Mouse (Mus musculus) hindbrain, embryonic 11.5 days (tissue): ENCODE data around the gene Foxg1. TPM values are rescaled to one million over a fixed set of nuclear protein-coding genes. Genes with fewer than 3 reads are reported as not detected.

Experiments used
- ATAC-seq: fragments of 200-750 bp; cut with Nextera tagmentation; 2 replicates; pipeline ENCODE4 v1.8.0; 2017; ENCODE audit warnings: mild to moderate bottlenecking, moderate TSS enrichment, moderate library complexity; ENCODE audit not compliant: low FRiP score
- DNase-seq: peaks from one replicate; pipeline ENCODE4 v3.0.0-alpha.2; 2015; ENCODE audit warnings: low spot score
- H3K27ac ChIP-seq: fragments of 300-500 bp; sonication (generic); 2 replicates; pipeline ENCODE4 v1.5.1; 2014; ENCODE audit warnings: mild to moderate bottlenecking, low read depth, low read length
- H3K27me3 ChIP-seq: fragments of 300-500 bp; sonication (generic); 2 replicates; pipeline ENCODE4 v1.6.1; 2014; ENCODE audit warnings: mild to moderate bottlenecking, low read length, moderate library complexity, mixed read lengths; ENCODE audit not compliant: control insufficient read depth, insufficient read depth
- H3K36me3 ChIP-seq: fragments of 300-500 bp; sonication (generic); 2 replicates; pipeline ENCODE4 v1.6.1; 2014; ENCODE audit warnings: mild to moderate bottlenecking, low read length, moderate library complexity, mixed read lengths; ENCODE audit not compliant: control insufficient read depth, insufficient read depth
- H3K4me1 ChIP-seq: fragments of 300-500 bp; sonication (generic); replicated peaks from 2 replicates; pipeline ENCODE4 v1.6.1; 2014; ENCODE audit warnings: low read length, mixed read lengths; ENCODE audit not compliant: control insufficient read depth, insufficient read depth
- H3K4me2 ChIP-seq: fragments of 300-500 bp; sonication (generic); replicated peaks from 2 replicates; pipeline ENCODE4 v1.6.1; 2014; ENCODE audit warnings: mild to moderate bottlenecking, low read depth, low read length
- H3K4me3 ChIP-seq: fragments of 300-500 bp; sonication (generic); 2 replicates; pipeline ENCODE4 v1.5.1; 2014; ENCODE audit warnings: low read depth, low read length
- H3K9ac ChIP-seq: fragments of 300-500 bp; sonication (generic); 2 replicates; pipeline ENCODE4 v1.6.1; 2014; ENCODE audit warnings: low read depth, low read length
- H3K9me3 ChIP-seq: fragments of 300-500 bp; sonication (generic); 2 replicates; pipeline ENCODE4 v1.6.1; 2016; ENCODE audit warnings: low read length; ENCODE audit not compliant: control insufficient read depth
- WGBS: fragments of 180-500 bp; shearing (Covaris S2); extraction: QIAGEN DNeasy Blood & Tissue Kit; methylation state at CpG from one replicate; pipeline ENCODE4 v1.1.7; 2014; 5-methylcytosine and 5-hydroxymethylcytosine counted together
- polyA plus RNA-seq: library from polyadenylated mRNA; unstranded; fragments of >200 nt; fragmentation: Nextera tagmentation; extraction: Ambion mirVana; gene quantifications from 2 replicates; pipeline ENCODE4 v1.2.1, GENCODE M21; 2014

The Foxg1 gene
- polyA plus RNA-seq = 0.39 and 0.49 TPM in 2 replicates

DNA sequence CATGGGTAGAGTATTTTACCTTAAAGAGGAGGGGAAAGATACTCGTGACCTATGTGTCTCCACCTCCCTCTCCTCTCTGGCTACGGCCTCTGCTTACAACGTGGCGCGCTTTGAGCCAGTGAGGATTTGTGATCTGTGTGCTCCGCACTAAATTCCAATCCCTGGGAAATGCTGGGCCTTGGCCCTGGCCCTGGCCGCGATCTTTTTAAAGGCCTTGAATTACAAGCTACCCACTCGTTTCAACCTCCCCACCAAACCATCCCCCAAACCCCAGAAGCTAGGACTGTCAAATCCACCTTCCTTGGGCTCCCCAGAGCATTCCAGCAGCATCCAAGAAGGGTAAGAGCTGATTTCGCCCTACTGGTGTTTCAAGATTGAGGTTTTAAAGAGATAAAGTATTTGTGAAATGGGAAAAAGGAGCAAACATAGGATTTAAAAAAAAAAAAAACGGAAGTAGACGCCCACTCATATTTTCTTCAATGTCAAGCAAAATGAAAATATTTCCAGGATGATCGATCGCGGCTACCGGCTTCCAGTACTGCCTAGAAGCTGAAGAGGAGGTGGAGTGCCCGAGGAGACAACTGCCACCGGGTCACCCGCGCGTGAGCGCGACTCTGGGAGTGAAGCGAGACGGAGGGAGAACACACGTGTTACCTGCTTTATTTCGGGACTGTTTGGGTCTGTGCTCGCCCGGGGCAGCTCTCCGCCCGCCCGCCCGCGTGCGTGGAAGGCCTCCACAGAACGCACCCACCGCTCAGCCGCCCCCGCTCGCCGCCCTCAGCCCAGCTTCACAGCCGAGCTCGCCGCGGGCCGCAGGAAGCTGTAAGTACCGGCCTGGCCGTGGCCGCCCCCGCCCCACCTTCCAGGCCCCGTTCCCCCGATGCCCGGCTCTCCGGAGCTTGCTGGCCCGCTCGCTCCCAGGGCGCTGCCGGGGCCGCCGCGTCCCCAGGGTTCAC is at the start of gene Foxg1:
Gene Foxg1 (plus strand): TSS at position 96 of the 956 bp plus-strand sequence.
- WGBS = under 1% methylated on average over 53 of the region's 61 CpGs
- peaks cover 5% of the 10 kb centered on the region; the same call in 1 of the 2 replicates for H3K4me1 ChIP-seq
- H3K9ac ChIP-seq = no peak within 1 kb of the TSS
- DNase-seq (peak; percentile 69), ATAC-seq (peak; percentile 59)
- H3K27ac ChIP-seq = no peak within 1 kb of the TSS
- H3K36me3 ChIP-seq = no peaks in the 10 kb centered on the region
- H3K4me3 ChIP-seq = peak within 1 kb of the TSS; percentile 34
- peak within 1 kb of the TSS; percentile 45 for H3K4me2 ChIP-seq
- H3K9me3 ChIP-seq = no peaks in the 10 kb centered on the region
- peaks cover 82% of the 10 kb centered on the region for H3K27me3 ChIP-seq

DNA sequence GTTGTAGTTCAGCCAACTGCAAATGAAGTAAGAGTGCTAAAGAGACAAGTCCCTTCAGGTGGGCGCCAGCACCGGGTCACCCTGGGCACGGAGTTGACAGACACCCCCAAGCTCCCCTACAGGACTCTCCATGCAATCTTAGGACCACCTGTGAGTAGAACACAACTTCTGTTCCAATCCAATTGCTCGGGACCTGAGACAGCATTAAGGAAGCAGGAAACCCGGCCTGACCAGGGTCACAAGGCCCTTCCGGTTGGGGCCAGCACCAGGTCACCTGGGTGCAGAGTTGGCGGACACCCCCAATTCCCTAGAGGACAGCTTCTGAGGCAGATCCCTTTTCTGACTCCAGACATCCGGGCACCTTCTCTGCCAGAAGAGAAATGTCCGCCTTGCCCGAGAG is 32.8 kb upstream of the Foxg1 start:
- Histone ChIP-seq H3K36me3 (no peaks in the 10 kb centered on the region), H3K27ac (no peak overlapping the region), H3K4me1 (no peaks in the 10 kb centered on the region), H3K27me3 (no peaks in the 10 kb centered on the region), H3K4me3 (no peak overlapping the region), H3K9ac (no peak overlapping the region), H3K4me2 (no peak overlapping the region), H3K9me3 (no peaks in the 10 kb centered on the region)
- 85% methylated on average over 10 of the region's 10 CpGs for WGBS
- no peak for DNase-seq
- no peak for ATAC-seq

DNA sequence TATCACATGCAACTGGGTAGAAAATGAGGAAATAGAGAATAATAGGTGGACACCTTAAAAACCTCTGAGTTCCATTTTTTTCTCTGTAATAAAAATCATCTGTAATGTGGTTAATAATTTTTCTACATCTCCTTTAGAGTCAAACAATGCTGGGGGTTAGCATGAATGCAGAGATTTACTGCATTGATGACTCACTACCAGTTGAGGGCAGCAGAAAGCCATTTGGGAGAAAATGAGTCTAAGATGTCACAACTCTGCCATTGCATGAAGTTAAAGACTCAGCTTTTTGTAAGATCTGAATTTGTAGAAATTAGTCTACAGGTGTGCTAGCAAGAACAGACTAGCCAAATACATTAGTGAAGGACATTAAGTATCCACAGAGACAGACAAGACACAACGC is 13.5 kb upstream of the Foxg1 start:
- no peak for ATAC-seq
- DNase-seq = peak; percentile 32

DNA sequence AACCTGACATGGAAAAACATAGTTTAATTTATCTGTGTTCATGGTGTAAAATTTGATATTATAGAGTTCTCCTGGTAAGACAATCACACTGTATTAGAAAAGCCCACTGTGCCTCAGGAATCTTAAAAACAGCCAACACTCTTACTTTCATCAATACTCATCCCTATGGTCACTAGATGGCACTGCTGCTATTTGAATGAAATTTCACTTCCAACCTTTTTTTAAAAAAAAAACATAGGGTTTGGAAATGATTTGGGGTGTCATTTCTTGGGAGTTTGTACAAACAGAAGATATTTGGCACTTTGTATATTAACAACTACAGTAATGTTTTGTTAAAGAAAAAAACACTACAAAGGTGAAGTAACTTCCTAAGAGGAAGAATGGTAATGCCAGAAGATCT is 10.3 kb upstream of the Foxg1 start:
- Histone ChIP-seq H3K4me1 (no peaks in the 10 kb centered on the region; the same call in 1 of the 2 replicates), H3K36me3 (no peaks in the 10 kb centered on the region), H3K27ac (no peak overlapping the region), H3K27me3 (peaks cover 53% of the 10 kb centered on the region), H3K4me3 (no peak overlapping the region), H3K4me2 (no peak overlapping the region), H3K9ac (no peak overlapping the region), H3K9me3 (no peaks in the 10 kb centered on the region)
- DNase-seq = peak; percentile 54
- no peak for ATAC-seq

More for the DNA sequence above, 13.5 kb upstream of the Foxg1 start:
- Histone ChIP-seq H3K27ac (no peak overlapping the region), H3K4me3 (no peak overlapping the region), H3K4me2 (no peak overlapping the region), H3K4me1 (no peaks in the 10 kb centered on the region), H3K36me3 (no peaks in the 10 kb centered on the region), H3K9me3 (no peaks in the 10 kb centered on the region), H3K9ac (no peak overlapping the region), H3K27me3 (peaks cover 25% of the 10 kb centered on the region)
- 69% methylated on average over 1 of the region's 1 CpGs for WGBS

DNA sequence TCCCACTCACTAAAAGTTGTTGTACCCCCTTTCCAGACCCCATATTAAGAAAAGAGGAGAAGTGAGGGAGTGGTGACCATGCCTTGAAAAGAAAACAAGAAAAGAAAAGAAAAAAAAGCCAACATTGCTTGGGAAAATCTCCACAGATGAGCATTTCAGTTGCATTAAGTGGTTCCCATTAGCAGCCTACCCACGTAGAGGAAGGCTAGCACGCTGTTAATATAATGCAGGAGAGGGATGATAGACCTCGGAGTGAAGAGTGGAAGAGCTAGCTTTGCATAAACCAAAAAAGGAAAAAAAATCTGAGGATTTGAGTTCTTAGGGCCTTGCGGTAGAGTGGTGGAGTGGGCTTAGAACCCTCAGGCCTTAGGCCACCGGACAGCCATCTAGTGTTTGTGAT is 9.3 kb upstream of the Foxg1 start:
- peaks cover 63% of the 10 kb centered on the region for H3K27me3 ChIP-seq
- no peak overlapping the region for H3K4me3 ChIP-seq
- no peaks in the 10 kb centered on the region; the same call in 1 of the 2 replicates for H3K4me1 ChIP-seq
- no peaks in the 10 kb centered on the region for H3K9me3 ChIP-seq
- H3K27ac ChIP-seq = no peak overlapping the region
- ATAC-seq (no peak), DNase-seq (peak; percentile 19)
- H3K36me3 ChIP-seq = no peaks in the 10 kb centered on the region
- H3K9ac ChIP-seq = no peak overlapping the region
- no peak overlapping the region for H3K4me2 ChIP-seq
- WGBS = 4% methylated on average over 5 of the region's 5 CpGs

DNA sequence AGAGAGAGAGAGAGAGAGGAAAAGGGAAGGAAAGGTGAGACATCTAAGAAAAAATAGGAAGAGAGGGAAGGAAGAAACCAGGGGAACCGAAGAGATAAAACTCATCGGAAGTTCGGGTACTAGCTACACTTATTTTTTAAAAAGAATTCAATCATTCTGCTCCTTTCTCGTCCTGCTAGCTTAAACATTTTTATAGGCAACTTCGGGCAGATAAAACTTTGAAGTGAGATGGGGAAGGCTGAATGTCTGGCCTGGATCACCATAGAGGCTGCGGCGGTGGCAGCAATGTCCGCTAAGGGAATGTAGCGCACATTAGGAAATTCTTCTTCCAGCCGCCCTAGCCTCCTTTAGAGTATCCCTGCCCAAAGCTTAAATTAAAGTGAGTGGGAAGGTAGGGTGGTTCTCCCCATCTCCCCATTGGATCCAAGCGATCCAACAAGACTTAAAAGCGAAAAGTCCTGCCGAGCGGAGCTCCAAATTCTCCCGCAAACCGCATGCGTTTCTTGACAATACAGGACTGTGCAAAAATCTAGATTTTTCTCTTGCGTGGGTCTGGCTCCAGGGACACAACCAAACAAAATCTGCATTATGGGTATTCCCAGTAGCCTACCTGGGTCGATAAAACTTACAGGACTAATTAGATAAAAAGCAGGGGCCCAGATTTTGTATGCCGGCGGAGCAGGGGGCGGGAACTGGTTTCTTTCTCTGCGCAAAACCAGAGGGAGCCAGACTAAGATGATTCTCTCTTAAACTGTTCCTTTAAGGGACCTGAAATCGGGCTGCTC is 8.4 kb upstream of the Foxg1 start:
- H3K27ac ChIP-seq = no peak overlapping the region
- ATAC-seq (peak; percentile 12; the same call in 1 of the 2 replicates), DNase-seq (peak; percentile 63)
- H3K9me3 ChIP-seq = no peaks in the 10 kb centered on the region
- peaks cover 71% of the 10 kb centered on the region for H3K27me3 ChIP-seq
- no peak overlapping the region for H3K4me3 ChIP-seq
- H3K4me1 ChIP-seq = no peaks in the 10 kb centered on the region; the same call in 1 of the 2 replicates
- under 1% methylated on average over 24 of the region's 24 CpGs for WGBS
- H3K36me3 ChIP-seq = no peaks in the 10 kb centered on the region
- H3K9ac ChIP-seq = no peak overlapping the region
- H3K4me2 ChIP-seq = peak overlapping the region; percentile 13; the same call in 1 of the 2 replicates

DNA sequence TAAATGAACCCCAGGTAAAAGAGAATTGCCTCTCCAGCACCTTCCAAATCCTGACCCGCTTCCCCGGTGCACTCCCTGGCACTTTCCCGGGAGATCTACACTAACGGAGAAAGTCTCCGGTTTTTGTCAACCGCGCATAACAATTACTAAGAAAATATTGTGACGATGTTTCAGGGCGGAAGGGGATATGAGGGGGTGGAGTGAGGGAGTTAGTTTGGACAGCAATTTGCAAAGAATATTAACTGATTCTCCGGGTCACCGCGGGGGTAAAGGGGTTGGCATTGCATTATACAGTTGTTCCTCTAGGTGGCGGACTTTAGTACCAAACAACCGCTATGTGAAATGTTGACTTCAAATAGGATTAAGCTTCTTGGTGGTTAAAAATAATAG is 7.9 kb upstream of the Foxg1 start:
- no peaks in the 10 kb centered on the region; the same call in 1 of the 2 replicates for H3K4me1 ChIP-seq
- H3K9me3 ChIP-seq = no peaks in the 10 kb centered on the region
- no peak overlapping the region for H3K27ac ChIP-seq
- H3K4me3 ChIP-seq = no peak overlapping the region
- no peaks in the 10 kb centered on the region for H3K36me3 ChIP-seq
- WGBS = 1% methylated on average over 14 of the region's 14 CpGs
- peak overlapping the region; percentile 13; the same call in 1 of the 2 replicates for H3K4me2 ChIP-seq
- H3K9ac ChIP-seq = no peak overlapping the region
- H3K27me3 ChIP-seq = peaks cover 77% of the 10 kb centered on the region
- peak; percentile 31; the same call in 1 of the 2 replicates for ATAC-seq
- peak; percentile 75 for DNase-seq

DNA sequence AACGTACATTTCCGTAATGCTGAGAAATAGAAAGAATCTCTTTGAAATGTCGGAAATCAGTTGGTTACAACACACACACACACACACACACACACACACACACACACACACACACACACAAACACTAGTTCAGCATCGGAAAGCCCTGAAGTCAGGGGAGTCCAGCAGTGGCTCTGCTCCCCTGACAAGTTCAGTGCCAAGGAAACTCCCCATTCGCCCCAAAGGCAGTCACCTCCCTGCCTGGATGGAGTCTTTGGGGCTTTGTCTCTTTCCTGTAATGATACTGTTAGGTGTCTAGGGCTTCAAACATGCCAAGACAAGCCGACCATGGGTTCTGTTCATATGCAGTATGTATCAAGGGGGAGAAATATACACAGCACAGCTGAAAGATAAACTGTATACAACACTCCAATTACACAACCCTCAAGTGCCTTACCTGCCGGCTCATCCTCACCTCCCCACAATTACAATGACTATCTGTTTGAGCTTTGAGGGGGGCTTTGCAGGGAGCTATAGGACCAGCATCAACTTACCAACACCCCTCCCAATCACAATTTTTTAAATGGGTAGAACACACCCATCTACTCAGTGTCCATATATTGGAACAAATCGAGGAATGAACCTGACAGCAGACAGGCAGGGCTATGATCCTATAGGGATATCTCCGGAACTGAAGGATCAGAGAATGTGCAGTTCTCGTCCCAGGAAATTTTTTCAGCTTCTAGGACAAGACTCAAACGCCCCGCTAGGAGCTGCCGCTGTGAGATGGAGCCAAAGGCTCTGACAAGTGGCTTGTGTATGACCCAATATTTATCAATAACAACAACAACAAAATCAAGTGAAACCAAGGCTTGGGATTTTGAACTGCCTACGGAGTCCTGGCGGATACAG is 6.8 kb upstream of the Foxg1 start:
- 3% methylated on average over 15 of the region's 15 CpGs for WGBS
- DNase-seq (peak; percentile 45), ATAC-seq (no peak)
- peaks cover 84% of the 10 kb centered on the region for H3K27me3 ChIP-seq
- no peaks in the 10 kb centered on the region for H3K9me3 ChIP-seq
- H3K4me1 ChIP-seq = no peaks in the 10 kb centered on the region; the same call in 1 of the 2 replicates
- H3K4me3 ChIP-seq = no peak overlapping the region
- H3K27ac ChIP-seq = no peak overlapping the region
- no peak overlapping the region for H3K9ac ChIP-seq
- H3K4me2 ChIP-seq = no peak overlapping the region
- no peaks in the 10 kb centered on the region for H3K36me3 ChIP-seq
